Mouse (Mus musculus) granulocyte monocyte progenitor cell, adult 5-6 weeks (primary cell): ENCODE results near the gene Patj. TPM values are rescaled to one million over a fixed set of nuclear protein-coding genes. Genes with fewer than 3 reads are reported as not detected.

Experiments used
- ATAC-seq: replicated peaks from 2 replicates; pipeline ENCODE4 v1.8.0; 2016; ENCODE audit warnings: mild to moderate bottlenecking, moderate TSS enrichment, inconsistent platforms; ENCODE audit not compliant: poor library complexity, severe bottlenecking
- total RNA-seq, 2 experiments: library from RNA; stranded (forward) in 1 of 2; stranded (reverse) in 1 of 2; fragments of 200-712, 200-1000 nt in 1 of 2; fragments of >200 nt in 1 of 2; fragmentation: Nextera tagmentation in 1 of 2; gene quantifications; 2 replicates each; pipeline ENCODE4 v1.2.3; 2014 to 2017

The Patj gene
- total RNA-seq, 2 experiments from 2014 or later = 4.7 TPM; not detected in 1

- ATAC-seq = no peak
These were observed 45.7 kb downstream of the Patj start for GRCm38 (mm10) chr4:98441248-98441647.

GRCm38 (mm10) chr4:98444437-98445139 lies 49.0 kb downstream of the Patj start:
- peak; percentile 82 for ATAC-seq

DNA sequence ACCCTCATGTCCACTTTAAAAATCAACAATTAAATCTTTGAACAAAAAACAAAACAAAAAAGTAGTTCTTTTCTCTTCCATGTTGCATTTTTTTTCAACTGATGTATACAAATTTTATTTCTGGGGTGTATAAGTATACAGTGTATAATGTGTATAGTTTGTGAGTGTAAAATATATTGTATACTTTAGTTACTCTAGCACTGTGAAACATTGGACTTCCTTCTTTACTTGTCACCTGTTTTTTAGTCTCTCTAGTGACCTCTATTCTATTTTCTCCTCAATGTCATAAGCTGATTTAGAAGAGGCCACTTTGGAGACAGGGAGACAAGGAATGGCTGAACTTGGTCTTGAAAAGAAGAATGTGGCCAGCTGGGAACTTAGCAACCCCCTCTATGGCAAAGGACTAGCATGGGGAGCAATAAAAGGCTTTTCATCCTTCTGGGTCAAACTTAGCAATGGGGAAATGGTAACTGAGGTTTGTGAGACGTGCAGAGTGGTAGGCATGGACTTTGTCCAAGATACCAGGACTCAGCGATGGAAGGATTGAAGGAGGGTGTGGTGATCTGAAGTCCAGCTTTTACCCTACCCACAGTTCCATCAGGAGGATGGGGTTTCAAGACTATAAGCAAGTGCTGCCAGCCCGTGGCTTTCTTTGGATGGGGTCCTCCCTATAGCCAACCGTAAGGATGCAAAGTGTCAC lies 54.1 kb downstream of the Patj start:
- no peak for ATAC-seq

DNA sequence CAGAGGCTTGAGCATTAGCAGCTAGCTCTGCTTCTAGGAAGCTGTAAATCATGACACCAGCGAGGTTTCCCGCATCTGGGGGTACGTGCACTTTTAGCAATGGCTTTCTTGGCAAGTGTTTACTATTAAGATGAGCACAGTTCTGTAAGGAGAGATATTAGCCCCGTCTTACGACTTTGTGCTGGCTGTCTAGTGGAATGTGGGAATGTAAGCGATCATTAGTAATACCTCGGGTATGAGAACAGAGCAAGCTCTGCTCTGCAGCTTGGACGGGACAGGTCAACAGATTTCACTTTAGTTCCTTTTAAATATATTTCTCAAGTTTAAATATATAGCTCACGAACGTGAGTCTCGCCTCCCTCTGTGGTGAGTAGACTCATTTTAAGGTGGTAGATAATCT lies 54.7 kb downstream of the Patj start:
- no peak for ATAC-seq

- no peak for ATAC-seq
These were observed 55.2 kb downstream of the Patj start for GRCm38 (mm10) chr4:98450829-98451228.

DNA sequence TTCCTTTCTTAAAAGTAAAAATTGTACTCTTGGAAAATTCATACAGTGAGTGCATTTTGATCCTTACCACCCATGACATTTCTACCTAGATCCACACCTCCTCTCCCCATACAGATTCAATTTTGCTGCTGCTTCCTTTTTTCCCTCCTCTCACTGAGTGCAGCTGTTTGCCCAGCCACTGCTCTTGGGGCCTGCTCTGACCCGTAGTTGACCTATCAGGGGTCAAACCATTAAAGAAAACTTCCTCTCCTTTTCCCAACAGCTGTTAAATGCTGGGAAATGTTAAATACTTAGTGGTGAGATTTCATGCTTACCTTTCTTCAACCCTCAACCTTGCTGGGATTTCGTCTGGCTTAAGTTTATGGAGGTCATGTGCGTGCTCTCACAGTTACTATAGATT lies 55.7 kb downstream of the Patj start:
- no peak for ATAC-seq

- no peak for ATAC-seq
These were observed 57.1 kb downstream of the Patj start for GRCm38 (mm10) chr4:98452725-98453124.

DNA sequence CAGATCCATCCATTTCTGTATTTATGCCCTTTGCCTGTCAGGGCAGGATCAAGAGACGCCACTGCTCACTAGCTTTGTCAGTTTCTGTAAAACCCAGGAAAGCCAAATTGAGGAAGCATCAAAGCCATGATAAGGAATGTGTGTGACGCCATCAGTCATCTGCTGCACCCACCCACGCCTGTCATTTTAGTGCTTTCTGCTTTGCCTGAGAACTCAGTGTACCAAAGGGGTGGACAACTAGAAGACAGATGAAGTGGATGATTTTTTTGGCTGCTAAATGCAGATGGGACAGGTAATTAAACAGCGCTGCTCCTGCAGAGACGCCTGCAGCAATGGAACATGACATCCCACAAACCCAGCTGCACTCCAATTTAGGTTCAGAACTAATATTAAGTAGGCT lies 57.6 kb downstream of the Patj start:
- ATAC-seq = peak; percentile 59

- ATAC-seq = no peak
These were observed 59.8 kb downstream of the Patj start for GRCm38 (mm10) chr4:98455352-98455751.

DNA sequence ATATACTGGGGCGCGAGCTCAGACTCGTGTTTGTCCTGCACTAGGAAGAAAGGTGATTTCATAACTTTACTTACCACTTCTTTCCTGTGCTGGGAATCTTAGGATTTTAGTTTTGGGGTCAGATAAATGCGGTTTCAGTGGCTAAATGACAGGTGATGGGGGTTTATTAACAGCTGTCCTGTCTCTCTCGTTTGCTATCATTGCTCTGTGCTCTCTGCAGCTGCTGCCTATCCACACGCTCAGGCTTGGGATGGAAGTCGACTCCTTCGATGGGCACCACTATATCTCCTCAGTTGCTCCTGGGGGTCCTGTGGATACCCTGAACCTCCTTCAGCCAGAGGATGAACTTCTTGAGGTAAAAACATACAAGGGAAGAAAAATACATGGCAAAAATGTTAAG lies 60.3 kb downstream of the Patj start:
- no peak for ATAC-seq

GRCm38 (mm10) chr4:98461804-98462341 lies 66.3 kb downstream of the Patj start:
- ATAC-seq = no peak

- peak; percentile 100 for ATAC-seq
These were observed 69.9 kb downstream of the Patj start for GRCm38 (mm10) chr4:98465476-98465875.

DNA sequence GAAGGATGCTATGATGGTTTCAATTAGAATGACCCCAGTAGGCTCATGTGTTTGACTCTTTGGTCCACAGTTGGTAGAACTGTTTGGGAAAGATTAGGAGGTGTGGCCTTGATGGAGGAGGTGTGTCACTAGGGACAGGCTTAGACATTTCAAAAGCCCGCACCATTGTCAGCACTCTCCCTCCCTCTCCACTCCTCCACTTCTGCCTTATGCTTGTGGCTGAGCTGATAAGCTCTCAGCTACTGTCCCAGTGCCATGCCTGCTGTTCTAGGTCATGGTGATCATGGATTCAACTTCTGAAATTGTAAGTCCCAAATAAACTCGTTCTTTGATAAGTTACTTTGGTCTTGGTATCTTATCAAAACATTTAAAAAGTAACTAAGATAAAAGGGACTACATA lies 70.3 kb downstream of the Patj start:
- ATAC-seq = peak; percentile 51

DNA sequence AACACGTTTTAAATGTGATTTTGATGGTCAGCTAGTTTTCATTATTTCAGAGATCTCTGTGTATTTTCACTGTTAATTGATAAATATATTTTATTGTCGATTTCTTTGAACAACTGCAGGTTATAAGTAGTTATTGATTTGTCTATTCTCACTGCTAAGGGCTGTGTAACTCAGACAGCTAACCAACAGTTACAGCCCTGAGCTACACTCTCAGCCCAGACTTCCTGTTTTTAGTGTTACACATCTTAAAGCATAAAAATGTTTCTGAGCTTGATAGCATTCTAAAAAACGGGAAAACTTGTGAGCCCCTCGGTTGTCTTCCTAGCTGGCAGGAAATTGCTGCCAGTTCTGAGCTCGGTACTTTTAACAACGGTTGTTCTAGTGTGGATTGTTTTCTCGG lies 75.8 kb downstream of the Patj start:
- peak; percentile 79 for ATAC-seq

- no peak for ATAC-seq
These were observed 77.9 kb downstream of the Patj start for GRCm38 (mm10) chr4:98473491-98473890.

GRCm38 (mm10) chr4:98478005-98478404 lies 82.4 kb downstream of the Patj start:
- ATAC-seq = no peak

DNA sequence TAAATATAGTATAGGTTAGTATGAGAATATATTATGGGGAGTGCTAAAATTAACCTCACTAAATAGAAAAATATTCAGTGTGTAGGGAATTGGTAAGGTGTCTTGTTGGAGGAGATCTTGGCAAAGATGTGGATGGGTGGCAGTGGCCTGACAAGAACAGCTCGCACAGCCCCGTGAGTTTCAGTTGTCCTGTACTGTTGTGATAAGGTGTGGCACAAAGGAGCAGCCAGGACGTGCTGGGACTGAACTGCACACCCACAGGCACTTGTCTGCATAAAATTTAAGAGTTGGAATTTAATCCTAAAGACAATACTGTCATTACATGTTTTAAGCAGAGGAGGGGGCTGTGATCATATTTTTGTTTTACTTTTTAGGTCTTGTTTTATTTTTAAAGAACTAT lies 90.9 kb downstream of the Patj start:
- ATAC-seq = no peak

GRCm38 (mm10) chr4:98486901-98487300 lies 91.3 kb downstream of the Patj start:
- ATAC-seq = no peak

- ATAC-seq = no peak
These were observed 93.8 kb downstream of the Patj start for GRCm38 (mm10) chr4:98489386-98489785.

DNA sequence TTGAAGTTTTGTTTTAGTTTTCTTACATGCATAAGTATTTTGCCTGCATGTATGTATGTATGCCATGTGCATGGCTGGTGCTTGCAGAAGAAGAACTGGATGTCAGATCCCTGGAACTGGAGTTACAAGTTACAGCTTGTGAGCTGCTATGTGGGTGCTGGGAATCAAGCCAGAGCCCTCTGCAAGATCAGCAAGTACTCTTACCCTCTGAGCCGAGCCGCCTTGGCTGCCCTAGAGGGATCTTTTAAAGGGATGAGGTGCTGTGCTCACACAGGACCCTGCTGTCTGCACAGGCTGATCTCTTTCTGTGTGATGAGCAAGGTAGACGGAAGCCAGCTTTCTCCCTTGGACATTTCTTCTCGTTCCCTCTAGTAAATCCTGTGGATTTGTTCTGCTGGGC lies 102.8 kb downstream of the Patj start:
- no peak for ATAC-seq

- peak; percentile 70 for ATAC-seq
These were observed 104.6 kb downstream of the Patj start for GRCm38 (mm10) chr4:98500182-98500581.

GRCm38 (mm10) chr4:98500875-98501274 lies 105.3 kb downstream of the Patj start:
- no peak for ATAC-seq
